Mouse (Mus musculus): ENCODE measurements around the gene E130208F15Rik. TPM values are rescaled to one million over a fixed set of nuclear protein-coding genes. Genes with fewer than 3 reads are reported as not detected.

The E130208F15Rik gene
- polyA plus RNA-seq, 1 experiment from 2014 or later, result 3.3 TPM

DNA sequence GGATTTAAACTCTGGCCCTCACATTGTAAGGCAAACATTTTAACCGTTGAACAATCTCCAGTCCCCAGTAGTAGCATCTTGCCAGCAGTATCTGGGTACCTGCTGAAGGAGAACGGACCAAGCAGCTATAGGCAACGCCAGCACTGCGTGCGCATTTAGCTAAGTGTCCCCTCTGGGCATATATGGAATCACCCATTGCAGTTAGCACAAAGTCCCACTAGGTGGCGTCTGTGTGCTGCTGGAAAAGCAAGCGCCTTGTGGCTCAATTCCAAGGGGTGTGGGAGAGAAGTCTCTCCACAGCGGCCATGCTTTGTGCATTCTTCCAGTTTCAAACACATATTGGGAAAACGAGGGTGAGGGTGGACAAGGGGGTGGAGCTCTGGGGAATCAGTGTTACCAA is 14.8 kb downstream of the E130208F15Rik start:
- Histone ChIP-seq H3K4me2 (replicated peaks; ENCODE audit: low read depth, low read length) (no peak overlapping the region), H3K4me1 (replicated peaks; ENCODE audit: control insufficient read depth, insufficient read depth, low read length) (no peaks in the 10 kb centered on the region; the same call in 1 of the 2 replicates), H3K9ac (ENCODE audit: low read depth, low read length) (no peak overlapping the region), H3K9me3 (ENCODE audit: control insufficient read depth, low read length) (no peaks in the 10 kb centered on the region), H3K36me3 (ENCODE audit: control insufficient read depth, insufficient read depth, low read length) (no peaks in the 10 kb centered on the region), H3K4me3 (ENCODE audit: low read depth, low read length) (no peak overlapping the region), H3K27me3 (ENCODE audit: control insufficient read depth, insufficient read depth, low read length) (peaks cover 4% of the 10 kb centered on the region), H3K27ac (ENCODE audit: low read depth, low read length) (no peak overlapping the region)
- ATAC-seq (ENCODE audit: low FRiP score) (peak; percentile 48), DNase-seq (ENCODE audit: low spot score) (peak; percentile 94)
- 3% methylated on average over 9 of the region's 9 CpGs for WGBS

DNA sequence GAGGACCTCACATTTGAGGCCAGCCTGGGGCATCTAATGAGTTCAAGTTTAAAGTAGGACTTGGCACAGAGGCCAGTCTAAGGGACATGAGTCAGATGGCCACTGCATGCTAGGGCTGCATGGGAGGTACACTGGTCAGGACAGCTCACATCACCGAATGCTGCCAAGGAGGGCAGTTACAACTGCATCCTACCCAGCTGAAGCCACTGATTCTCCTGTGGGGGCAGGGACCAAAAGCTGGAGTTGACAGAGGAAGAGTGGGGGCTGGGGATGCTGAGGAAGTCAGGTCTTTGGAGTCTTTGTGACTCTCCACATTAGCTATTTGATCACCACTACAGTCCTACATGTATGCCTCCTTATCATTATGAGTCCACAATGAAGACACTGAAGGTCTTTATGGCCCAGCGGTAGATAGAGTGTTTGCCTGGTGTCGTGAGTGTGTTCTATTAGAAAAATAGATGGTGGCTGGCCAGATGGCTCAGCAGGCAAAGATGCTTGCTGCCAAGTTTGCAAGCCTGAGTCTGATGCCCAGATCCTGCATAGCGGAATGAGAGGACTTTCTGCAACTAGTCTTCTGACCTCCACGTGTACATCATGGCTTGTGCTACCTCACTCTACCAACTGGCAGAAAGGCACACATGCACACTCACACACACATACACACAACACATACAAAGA is 18.0 kb downstream of the E130208F15Rik start:
- Histone ChIP-seq H3K4me2 (replicated peaks; ENCODE audit: low read depth, low read length) (no peak overlapping the region), H3K9me3 (ENCODE audit: control insufficient read depth, low read length) (no peaks in the 10 kb centered on the region), H3K4me1 (replicated peaks; ENCODE audit: control insufficient read depth, insufficient read depth, low read length) (no peaks in the 10 kb centered on the region), H3K27ac (ENCODE audit: low read depth, low read length) (no peak overlapping the region), H3K4me3 (ENCODE audit: low read depth, low read length) (no peak overlapping the region), H3K36me3 (ENCODE audit: control insufficient read depth, insufficient read depth, low read length) (no peaks in the 10 kb centered on the region), H3K9ac (ENCODE audit: low read depth, low read length) (no peak overlapping the region), H3K27me3 (ENCODE audit: control insufficient read depth, insufficient read depth, low read length) (peaks cover 2% of the 10 kb centered on the region; the same call in 1 of the 2 replicates)
- 73% methylated on average over 5 of the region's 5 CpGs for WGBS
- ATAC-seq (ENCODE audit: low FRiP score) (no peak), DNase-seq (ENCODE audit: low spot score) (no peak)

DNA sequence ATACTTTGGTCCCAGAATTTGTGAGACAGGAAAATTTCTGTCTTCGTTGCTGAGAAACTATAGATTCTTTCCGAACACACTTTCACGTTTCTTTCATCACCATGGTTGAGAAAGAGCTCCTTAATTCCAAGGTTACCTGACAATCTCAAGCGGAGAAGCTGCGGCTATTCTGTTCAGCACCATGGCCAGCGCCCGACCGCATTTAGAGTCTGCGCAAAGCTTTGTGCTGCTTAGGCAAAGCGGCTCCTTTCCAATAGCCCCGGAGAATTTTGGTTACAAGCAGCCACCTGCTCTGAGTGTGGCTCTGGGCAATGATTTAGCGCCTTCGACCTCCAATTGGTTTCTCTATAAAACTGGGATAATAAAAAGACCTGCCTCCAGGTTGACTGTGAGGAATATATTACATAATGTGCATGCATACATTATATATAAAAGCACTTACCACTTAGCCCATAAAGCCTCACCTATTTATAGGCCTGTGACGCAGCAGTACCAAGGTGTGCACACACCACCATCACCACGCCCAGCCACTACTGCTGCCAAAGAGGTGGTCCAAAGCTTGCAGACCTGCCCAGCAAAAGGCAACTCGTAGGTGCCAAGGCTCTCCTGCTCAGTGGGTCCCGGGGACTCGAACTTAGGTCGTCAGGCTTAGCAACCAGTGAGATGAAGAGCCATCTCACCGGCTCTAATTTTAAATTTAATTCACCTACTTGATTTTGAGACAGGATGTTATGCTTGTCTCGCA is 25.3 kb downstream of the E130208F15Rik start:
- peaks cover 12% of the 10 kb centered on the region for H3K27me3 ChIP-seq (ENCODE audit: control insufficient read depth, insufficient read depth, low read length)
- WGBS, result 28% methylated on average over 21 of the region's 21 CpGs
- H3K4me3 ChIP-seq (ENCODE audit: low read depth, low read length), result no peak overlapping the region
- no peak overlapping the region for H3K27ac ChIP-seq (ENCODE audit: low read depth, low read length)
- 0 out of 2 replicates have a peak, but pooled peaks cover 2% of the 10 kb centered on the region for H3K4me1 ChIP-seq (replicated peaks; ENCODE audit: control insufficient read depth, insufficient read depth, low read length)
- DNase-seq (ENCODE audit: low spot score), result peak; percentile 83
- H3K9ac ChIP-seq (ENCODE audit: low read depth, low read length), result no peak overlapping the region
- no peak overlapping the region for H3K4me2 ChIP-seq (replicated peaks; ENCODE audit: low read depth, low read length)
- no peak for ATAC-seq (ENCODE audit: low FRiP score)
- no peaks in the 10 kb centered on the region for H3K9me3 ChIP-seq (ENCODE audit: control insufficient read depth, low read length)
- H3K36me3 ChIP-seq (ENCODE audit: control insufficient read depth, insufficient read depth, low read length), result no peaks in the 10 kb centered on the region

DNA sequence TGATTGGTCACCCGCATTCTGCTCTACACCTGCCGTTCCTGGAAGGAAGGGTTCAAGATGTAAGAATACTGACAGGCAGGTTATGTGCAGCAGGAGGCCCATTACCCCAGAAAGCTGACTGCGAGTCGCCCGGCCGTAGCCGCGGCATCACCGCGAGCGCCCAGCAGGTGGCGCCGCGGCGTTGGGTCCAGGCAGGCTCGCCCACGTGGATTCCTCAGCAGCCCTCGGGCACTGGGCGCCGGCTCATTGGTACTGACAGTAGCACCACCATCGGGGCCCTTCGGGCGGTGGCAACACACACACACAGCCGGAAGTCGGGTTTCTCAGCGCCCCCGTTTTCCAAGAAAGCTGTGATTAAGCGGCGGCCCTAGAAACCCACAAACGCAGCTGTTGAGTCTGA is 26.3 kb downstream of the E130208F15Rik start:
- Histone ChIP-seq H3K4me2 (replicated peaks; ENCODE audit: low read depth, low read length) (no peak overlapping the region; the same call in 1 of the 2 replicates), H3K4me1 (replicated peaks; ENCODE audit: control insufficient read depth, insufficient read depth, low read length) (0 out of 2 replicates have a peak, but pooled peaks cover 2% of the 10 kb centered on the region), H3K9me3 (ENCODE audit: control insufficient read depth, low read length) (no peaks in the 10 kb centered on the region), H3K4me3 (ENCODE audit: low read depth, low read length) (no peak overlapping the region), H3K27me3 (ENCODE audit: control insufficient read depth, insufficient read depth, low read length) (peaks cover 12% of the 10 kb centered on the region), H3K36me3 (ENCODE audit: control insufficient read depth, insufficient read depth, low read length) (no peaks in the 10 kb centered on the region), H3K9ac (ENCODE audit: low read depth, low read length) (no peak overlapping the region), H3K27ac (ENCODE audit: low read depth, low read length) (no peak overlapping the region)
- 2% methylated on average over 30 of the region's 30 CpGs for WGBS
- peak; percentile 90 for DNase-seq (ENCODE audit: low spot score)
- ATAC-seq (ENCODE audit: low FRiP score), result peak; percentile 67; the same call in 1 of the 2 replicates

DNA sequence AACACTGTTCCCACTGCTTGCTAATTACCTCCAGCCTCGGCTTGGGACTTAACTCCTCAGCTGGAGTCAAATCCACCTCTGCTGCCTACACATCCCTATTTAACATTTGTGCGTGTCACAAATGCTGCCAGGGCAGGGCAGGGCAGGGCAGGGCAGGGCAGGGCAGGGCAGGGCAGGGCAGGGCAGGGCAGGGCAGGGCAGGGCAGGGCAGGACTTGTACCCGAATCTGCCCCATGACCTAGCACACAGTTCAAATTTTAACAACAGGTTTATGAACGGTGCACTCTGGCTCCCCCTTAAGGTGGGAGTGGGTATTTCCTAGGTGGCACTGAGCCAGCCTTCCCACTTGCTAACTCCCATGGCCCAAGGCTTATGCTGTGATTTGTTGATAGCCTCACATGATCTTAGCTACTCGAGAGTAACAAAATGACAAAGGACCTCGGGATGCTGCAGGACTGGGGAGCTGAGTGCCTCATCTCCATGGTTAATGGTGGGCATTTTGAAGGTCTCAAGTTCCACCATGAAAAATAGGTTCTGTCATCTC is 31.8 kb downstream of the E130208F15Rik start:
- H3K36me3 ChIP-seq (ENCODE audit: control insufficient read depth, insufficient read depth, low read length), result no peaks in the 10 kb centered on the region; the same call in 1 of the 2 replicates
- no peak overlapping the region for H3K4me2 ChIP-seq (replicated peaks; ENCODE audit: low read depth, low read length)
- WGBS, result 13% methylated on average over 6 of the region's 6 CpGs
- H3K9ac ChIP-seq (ENCODE audit: low read depth, low read length), result no peak overlapping the region
- no peaks in the 10 kb centered on the region for H3K9me3 ChIP-seq (ENCODE audit: control insufficient read depth, low read length)
- H3K4me3 ChIP-seq (ENCODE audit: low read depth, low read length), result no peak overlapping the region
- no peak overlapping the region for H3K27ac ChIP-seq (ENCODE audit: low read depth, low read length)
- peak; percentile 86 for DNase-seq (ENCODE audit: low spot score)
- no peaks in the 10 kb centered on the region for H3K4me1 ChIP-seq (replicated peaks; ENCODE audit: control insufficient read depth, insufficient read depth, low read length)
- peak; percentile 57; the same call in 1 of the 2 replicates for ATAC-seq (ENCODE audit: low FRiP score)
- 0 out of 2 replicates have a peak, but pooled peaks cover 2% of the 10 kb centered on the region for H3K27me3 ChIP-seq (ENCODE audit: control insufficient read depth, insufficient read depth, low read length)

DNA sequence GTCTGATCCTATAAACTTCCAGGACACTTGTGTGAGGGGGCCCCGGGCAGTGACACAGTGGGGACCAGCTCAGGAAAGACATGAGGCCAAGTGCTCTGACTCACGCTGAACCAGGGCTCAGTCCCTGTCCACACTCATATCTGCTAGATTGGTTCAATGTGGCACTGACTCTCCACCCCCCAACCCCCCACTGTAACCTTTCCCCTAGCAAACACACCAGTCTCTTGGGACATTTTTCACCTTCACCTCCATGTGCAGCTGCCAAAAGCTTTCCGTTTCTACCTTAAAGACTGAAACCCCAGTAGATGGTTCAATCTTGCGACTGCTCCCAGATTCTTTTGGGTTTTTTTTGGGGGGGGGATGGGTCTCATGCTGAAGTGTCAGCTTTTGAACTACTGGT is 32.5 kb downstream of the E130208F15Rik start:
- Histone ChIP-seq H3K4me2 (replicated peaks; ENCODE audit: low read depth, low read length) (no peak overlapping the region), H3K27ac (ENCODE audit: low read depth, low read length) (no peak overlapping the region), H3K4me3 (ENCODE audit: low read depth, low read length) (no peak overlapping the region), H3K4me1 (replicated peaks; ENCODE audit: control insufficient read depth, insufficient read depth, low read length) (no peaks in the 10 kb centered on the region; the same call in 1 of the 2 replicates), H3K36me3 (ENCODE audit: control insufficient read depth, insufficient read depth, low read length) (no peaks in the 10 kb centered on the region; the same call in 1 of the 2 replicates), H3K27me3 (ENCODE audit: control insufficient read depth, insufficient read depth, low read length) (no peaks in the 10 kb centered on the region), H3K9ac (ENCODE audit: low read depth, low read length) (no peak overlapping the region), H3K9me3 (ENCODE audit: control insufficient read depth, low read length) (no peaks in the 10 kb centered on the region)
- DNase-seq (ENCODE audit: low spot score) (no peak), ATAC-seq (ENCODE audit: low FRiP score) (no peak)
- WGBS, result 68% methylated on average over 4 of the region's 4 CpGs

DNA sequence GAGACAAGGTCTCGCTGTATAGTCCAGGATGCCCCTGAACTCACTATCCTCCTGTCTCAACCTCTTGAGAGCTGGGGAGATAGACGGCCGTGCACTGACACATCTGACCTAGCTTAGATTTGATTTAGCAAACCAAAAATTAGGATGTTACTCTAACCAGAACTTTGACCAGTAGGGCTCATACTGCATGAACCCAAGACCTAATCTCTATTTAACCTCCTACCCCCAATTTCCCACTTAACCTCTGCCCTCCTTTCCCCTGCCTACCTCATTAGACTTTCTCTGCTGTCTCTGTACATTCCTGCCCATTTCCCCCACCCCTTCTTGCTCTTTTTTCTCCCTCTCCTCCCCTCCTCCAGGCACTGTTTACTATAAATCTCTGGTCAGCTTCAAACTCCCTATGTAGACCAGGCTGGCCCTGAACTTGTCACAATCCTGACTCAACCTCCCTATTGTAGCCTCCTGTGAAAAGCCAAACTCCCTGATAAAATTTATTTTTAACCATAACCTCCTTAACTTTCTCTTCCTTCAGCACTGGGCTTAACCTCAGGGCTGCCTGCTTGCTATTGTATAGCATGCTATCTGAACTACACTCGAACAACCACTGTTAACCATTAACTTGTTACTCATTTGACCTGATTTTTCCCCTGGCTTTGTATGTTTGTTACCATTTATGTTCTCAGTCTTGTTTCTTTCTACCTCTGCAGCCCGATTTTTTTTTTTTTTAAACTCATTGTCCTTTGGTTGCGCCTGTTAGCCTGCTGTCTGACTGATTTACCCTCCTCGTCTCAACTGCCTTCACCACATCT is 37.0 kb downstream of the E130208F15Rik start:
- no peak overlapping the region for H3K4me3 ChIP-seq (ENCODE audit: low read depth, low read length)
- DNase-seq (ENCODE audit: low spot score) (no peak), ATAC-seq (ENCODE audit: low FRiP score) (no peak)
- H3K4me1 ChIP-seq (replicated peaks; ENCODE audit: control insufficient read depth, insufficient read depth, low read length), result peaks cover 8% of the 10 kb centered on the region
- H3K4me2 ChIP-seq (replicated peaks; ENCODE audit: low read depth, low read length), result no peak overlapping the region
- H3K27me3 ChIP-seq (ENCODE audit: control insufficient read depth, insufficient read depth, low read length), result no peaks in the 10 kb centered on the region
- H3K36me3 ChIP-seq (ENCODE audit: control insufficient read depth, insufficient read depth, low read length), result no peaks in the 10 kb centered on the region; the same call in 1 of the 2 replicates
- 58% methylated on average over 7 of the region's 7 CpGs for WGBS
- no peak overlapping the region for H3K27ac ChIP-seq (ENCODE audit: low read depth, low read length)
- no peaks in the 10 kb centered on the region for H3K9me3 ChIP-seq (ENCODE audit: control insufficient read depth, low read length)
- no peak overlapping the region for H3K9ac ChIP-seq (ENCODE audit: low read depth, low read length)

DNA sequence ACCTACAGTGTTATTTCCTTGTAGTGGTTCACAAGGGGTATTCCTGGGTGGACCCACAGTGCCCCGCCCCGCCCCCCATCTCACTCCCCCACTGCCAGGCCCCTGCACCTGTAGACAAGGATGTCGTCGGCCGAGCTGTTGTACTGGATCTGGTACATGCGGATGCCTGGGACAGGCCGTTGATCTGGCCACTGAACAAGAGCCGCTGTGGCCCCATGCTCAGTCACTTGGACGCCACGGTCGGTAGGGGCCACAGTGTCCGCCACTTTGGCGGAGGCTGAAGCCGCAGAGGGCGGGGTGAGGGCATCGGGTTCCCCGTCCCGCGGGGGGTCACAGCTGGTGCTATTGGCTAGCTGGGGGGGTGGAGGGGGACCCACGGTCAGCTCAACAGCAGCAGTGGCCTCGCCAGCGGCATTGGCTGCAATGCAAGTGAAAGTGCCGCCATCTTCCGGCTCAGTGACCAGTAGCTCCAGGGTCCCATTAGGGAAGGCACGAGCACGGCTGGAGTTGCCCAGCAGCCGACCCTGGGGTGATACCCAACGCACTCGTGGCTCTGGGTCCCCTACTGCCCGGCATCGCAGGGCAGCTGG is 37.8 kb downstream of the E130208F15Rik start:
- H3K9ac ChIP-seq (ENCODE audit: low read depth, low read length), result no peak overlapping the region
- 71% methylated on average over 31 of the region's 31 CpGs for WGBS
- H3K4me2 ChIP-seq (replicated peaks; ENCODE audit: low read depth, low read length), result 0 out of 2 replicates have a peak overlapping the region, but pooled peaks have one; percentile 17
- H3K4me3 ChIP-seq (ENCODE audit: low read depth, low read length), result no peak overlapping the region
- no peaks in the 10 kb centered on the region; the same call in 1 of the 2 replicates for H3K36me3 ChIP-seq (ENCODE audit: control insufficient read depth, insufficient read depth, low read length)
- DNase-seq (ENCODE audit: low spot score), result no peak
- H3K9me3 ChIP-seq (ENCODE audit: control insufficient read depth, low read length), result no peaks in the 10 kb centered on the region
- no peak for ATAC-seq (ENCODE audit: low FRiP score)
- no peak overlapping the region for H3K27ac ChIP-seq (ENCODE audit: low read depth, low read length)
- H3K27me3 ChIP-seq (ENCODE audit: control insufficient read depth, insufficient read depth, low read length), result no peaks in the 10 kb centered on the region
- peaks cover 8% of the 10 kb centered on the region for H3K4me1 ChIP-seq (replicated peaks; ENCODE audit: control insufficient read depth, insufficient read depth, low read length)
